Mouse (Mus musculus) forebrain, embryonic 11.5 days (tissue): ENCODE data around the gene Gm7102. TPM values are rescaled to one million over a fixed set of nuclear protein-coding genes. Genes with fewer than 3 reads are reported as not detected.

ENCODE experiments used
- ATAC-seq: fragments of 200-750 bp; cut with Nextera tagmentation; replicated peaks from 2 replicates; pipeline ENCODE4 v1.8.0; 2017; ENCODE audit warnings: moderate TSS enrichment; ENCODE audit not compliant: low FRiP score
- DNase-seq: peaks from one replicate; pipeline ENCODE4 v3.0.0-alpha.2; 2017; ENCODE audit warnings: low spot score
- H3K27ac ChIP-seq: fragments of 300-500 bp; sonication (generic); 2 replicates; pipeline ENCODE4 v1.5.1; 2014; ENCODE audit warnings: low read depth, low read length
- H3K27me3 ChIP-seq: fragments of 300-500 bp; sonication (generic); 2 replicates; pipeline ENCODE4 v1.6.1; 2014; ENCODE audit warnings: mild to moderate bottlenecking, low read length, mixed read lengths; ENCODE audit not compliant: control insufficient read depth, insufficient read depth
- H3K36me3 ChIP-seq: fragments of 300-500 bp; sonication (generic); 2 replicates; pipeline ENCODE4 v1.6.1; 2014; ENCODE audit warnings: mild to moderate bottlenecking, low read length, moderate library complexity, mixed read lengths; ENCODE audit not compliant: control insufficient read depth, insufficient read depth
- H3K4me1 ChIP-seq: fragments of 300-500 bp; sonication (generic); replicated peaks from 2 replicates; pipeline ENCODE4 v1.6.1; 2014; ENCODE audit warnings: low read length, mixed read lengths; ENCODE audit not compliant: control insufficient read depth, insufficient read depth
- H3K4me2 ChIP-seq: fragments of 300-500 bp; sonication (generic); 2 replicates; pipeline ENCODE4 v1.6.1; 2014; ENCODE audit warnings: low read depth, mild to moderate bottlenecking, low read length, moderate library complexity, mixed read lengths; ENCODE audit not compliant: severe bottlenecking
- H3K4me3 ChIP-seq: fragments of 300-500 bp; sonication (generic); 2 replicates; pipeline ENCODE4 v1.5.1; 2014; ENCODE audit warnings: low read depth, low read length
- H3K9ac ChIP-seq: fragments of 300-500 bp; sonication (generic); 2 replicates; pipeline ENCODE4 v1.6.1; 2014; ENCODE audit warnings: low read length
- H3K9me3 ChIP-seq: fragments of 300-500 bp; sonication (generic); 2 replicates; pipeline ENCODE4 v1.6.1; 2016; ENCODE audit warnings: low read length, mixed read lengths; ENCODE audit not compliant: control insufficient read depth
- WGBS: fragments of 180-500 bp; shearing (Covaris S2); extraction: QIAGEN DNeasy Blood & Tissue Kit; methylation state at CpG from one replicate; pipeline ENCODE4 v1.1.7; 2014; 5-methylcytosine and 5-hydroxymethylcytosine counted together
- polyA plus RNA-seq: library from polyadenylated mRNA; unstranded; fragments of >200 nt; fragmentation: Nextera tagmentation; extraction: Ambion mirVana; gene quantifications from 2 replicates; pipeline ENCODE4 v1.2.1, GENCODE M21; 2014

Gm7102 gene
- polyA plus RNA-seq, 1 experiment from 2014 or later, result not detected

- Histone ChIP-seq H3K27ac (no peak overlapping the region), H3K4me2 (peak overlapping the region; percentile 70), H3K4me3 (peak overlapping the region; percentile 34), H3K9me3 (no peaks in the 10 kb centered on the region), H3K9ac (peak overlapping the region; percentile 54), H3K27me3 (no peaks in the 10 kb centered on the region), H3K36me3 (no peaks in the 10 kb centered on the region), H3K4me1 (no peaks in the 10 kb centered on the region)
- DNase-seq (peak; percentile 73), ATAC-seq (peak; percentile 63)
- WGBS, result 3% methylated on average over 8 of the region's 8 CpGs
These were observed 24.8 kb downstream of the Gm7102 start for GRCm38 (mm10) chr19:61151372-61151700.

GRCm38 (mm10) chr19:61141299-61141698 is 34.8 kb downstream of the Gm7102 start:
- H3K4me3 ChIP-seq, result peak overlapping the region; percentile 51
- ATAC-seq (no peak), DNase-seq (no peak)
- H3K36me3 ChIP-seq, result no peaks in the 10 kb centered on the region
- peak overlapping the region; percentile 67 for H3K9ac ChIP-seq
- H3K9me3 ChIP-seq, result no peaks in the 10 kb centered on the region
- H3K27ac ChIP-seq, result no peak overlapping the region
- no peaks in the 10 kb centered on the region; the same call in 1 of the 2 replicates for H3K4me1 ChIP-seq
- H3K27me3 ChIP-seq, result no peaks in the 10 kb centered on the region
- peak overlapping the region; percentile 58; the same call in 1 of the 2 replicates for H3K4me2 ChIP-seq
- 15% methylated on average over 4 of the region's 4 CpGs for whole genome bisulfite sequencing

DNA sequence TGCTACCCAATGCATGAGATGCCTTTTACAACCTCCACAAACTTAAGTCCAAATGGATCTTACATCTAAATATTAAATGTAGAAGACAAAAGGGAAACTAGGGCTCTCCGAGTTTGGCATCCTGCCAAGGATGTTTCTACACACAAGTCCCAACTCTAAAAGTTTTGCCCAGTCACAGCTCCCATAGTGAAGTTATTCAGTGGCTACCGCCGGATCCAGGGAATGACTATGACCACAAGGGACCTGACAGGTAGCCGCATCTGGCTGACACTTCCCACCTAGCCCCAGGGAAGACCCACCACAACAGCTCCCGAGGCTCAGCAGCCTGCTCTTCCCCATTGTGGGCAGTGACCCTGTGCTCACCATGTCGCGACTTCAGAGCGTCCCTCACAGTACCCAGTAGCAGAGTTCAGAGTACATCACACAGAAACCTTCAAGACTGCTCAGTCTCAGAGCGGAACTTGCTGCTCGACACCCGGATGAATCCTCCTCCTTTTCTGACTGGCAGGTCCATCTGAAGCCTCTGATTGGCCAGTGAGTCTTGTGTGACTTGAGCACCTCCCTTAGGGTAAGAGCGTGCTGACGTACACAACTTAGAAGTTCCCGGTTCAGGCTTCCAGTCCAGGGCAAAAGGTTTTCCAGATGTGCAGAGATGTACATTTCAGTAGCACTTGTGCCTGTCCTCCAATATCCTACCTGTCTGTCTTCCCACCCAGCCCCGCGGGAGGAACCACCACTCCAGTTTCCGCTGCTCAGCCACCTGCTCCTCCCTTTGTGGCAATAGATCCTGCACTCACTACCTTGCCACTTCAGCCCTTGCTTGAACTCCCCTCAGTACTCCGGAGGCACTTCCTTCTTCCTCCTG is 35.5 kb downstream of the Gm7102 start, which contains the start of gene Zfp950:
Gene Zfp950 (minus strand): TSS at position 499 of the 865 bp plus-strand sequence.
- WGBS, result under 1% methylated on average over 18 of the region's 18 CpGs
- Histone ChIP-seq H3K36me3 (no peaks in the 10 kb centered on the region), H3K4me1 (no peaks in the 10 kb centered on the region; the same call in 1 of the 2 replicates), H3K4me2 (peak within 1 kb of the TSS; percentile 58), H3K27ac (no peak within 1 kb of the TSS), H3K27me3 (no peaks in the 10 kb centered on the region), H3K9ac (peak within 1 kb of the TSS; percentile 67), H3K4me3 (peak within 1 kb of the TSS; percentile 51), H3K9me3 (no peaks in the 10 kb centered on the region)
- DNase-seq (peak; percentile 84), ATAC-seq (peak; percentile 100)

- Histone ChIP-seq H3K27ac (no peak overlapping the region), H3K4me3 (no peak overlapping the region), H3K4me1 (no peaks in the 10 kb centered on the region; the same call in 1 of the 2 replicates), H3K9ac (no peak overlapping the region), H3K9me3 (no peaks in the 10 kb centered on the region), H3K36me3 (no peaks in the 10 kb centered on the region), H3K4me2 (no peak overlapping the region), H3K27me3 (no peaks in the 10 kb centered on the region)
- ATAC-seq (no peak), DNase-seq (no peak)
These were observed 37.5 kb downstream of the Gm7102 start for GRCm38 (mm10) chr19:61138655-61139054.

DNA sequence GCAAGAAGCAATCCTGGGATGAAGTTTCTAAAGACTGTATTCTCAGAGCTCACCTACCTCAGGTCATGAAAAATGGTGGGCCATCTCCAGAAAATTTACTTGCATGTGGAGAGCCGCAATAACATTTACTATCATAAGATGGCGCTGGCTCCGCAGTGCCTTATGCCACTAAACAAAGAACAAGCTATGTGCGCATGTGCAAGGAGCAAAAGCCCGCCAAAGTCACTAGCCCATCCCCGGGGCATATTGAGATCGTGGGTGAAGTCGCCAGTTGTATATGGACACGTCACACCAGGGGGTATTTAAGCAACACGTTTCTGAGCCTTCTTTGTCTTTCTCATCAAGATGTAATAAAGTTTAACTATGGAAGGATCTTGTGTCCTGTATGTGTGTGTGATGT is 45.0 kb downstream of the Gm7102 start:
- Histone ChIP-seq H3K27me3 (no peaks in the 10 kb centered on the region), H3K27ac (no peak overlapping the region), H3K4me3 (no peak overlapping the region), H3K36me3 (no peaks in the 10 kb centered on the region), H3K9me3 (no peaks in the 10 kb centered on the region), H3K4me2 (no peak overlapping the region), H3K4me1 (no peaks in the 10 kb centered on the region), H3K9ac (no peak overlapping the region)
- WGBS, result 90% methylated on average over 10 of the region's 10 CpGs
- no peak for ATAC-seq
- no peak for DNase-seq

Other genes starting within 250 kb of the Gm7102 start
- gene Zfp950, start 35.5 kb downstream of the Gm7102 start, polyA plus RNA-seq, result 25.6 and 27.1 TPM in 2 replicates
- not detected in 2 replicates for gene Gm6020, start 7.6 kb upstream of the Gm7102 start, polyA plus RNA-seq
- gene Csf2ra, start 52.1 kb upstream of the Gm7102 start, polyA plus RNA-seq, result 17.9 and 19.2 TPM in 2 replicates
- not detected in 2 replicates for gene Gm21060, start 120.8 kb upstream of the Gm7102 start, polyA plus RNA-seq